10 mouse cellular contexts compared by ENCODE assay signal in genomic region chr5:139281373-139282112, GRCm38 (mm10). TPM values are rescaled to one million over a fixed set of nuclear protein-coding genes. Genes with fewer than 3 reads are reported as not detected.
DNase-seq lines count a peak whose midpoint lies in the region; ATAC-seq lines count a peak whose summit lies in the region.
"Had no signal": no experiment of that assay in that cellular context is flagged by ENCODE, and none has a peak within 500 bp of the region (broad histone marks: within the 10 kb centered on the region; RNA-seq: fewer than 3 reads in every experiment).

No protein-coding gene starts in this region.

- ATAC-seq in heart, embryonic 13.5 days (ENCODE audit: extremely low read depth, insufficient number of reproducible peaks, low FRiP score, low TSS enrichment): no peak
- 0 out of 2 replicates have a peak, but pooled peaks have one; percentile 30 for ATAC-seq in kidney, embryonic 15.5 days (replicated peaks; ENCODE audit: low FRiP score)
- 0 out of 2 replicates have a peak, but pooled peaks have one; percentile 4 for ATAC-seq in intestine, embryonic 16.5 days

- H3K4me2 ChIP-seq in heart, embryonic 13.5 days: peak overlapping the region; percentile 10; the same call in 1 of the 2 replicates
- no peak overlapping the region for H3K4me2 ChIP-seq in kidney, embryonic 15.5 days
- no peak overlapping the region for H3K4me2 ChIP-seq in intestine, embryonic 16.5 days (ENCODE audit: low read depth, low read length)
- H3K4me2 ChIP-seq: limb, embryonic 15.5 days had no signal

- peaks cover 12% of the 10 kb centered on the region for H3K27me3 ChIP-seq in heart, embryonic 13.5 days (replicated peaks)
- no peaks in the 10 kb centered on the region for H3K27me3 ChIP-seq in kidney, embryonic 15.5 days
- H3K27me3 ChIP-seq in intestine, embryonic 16.5 days (replicated peaks; ENCODE audit: control insufficient read depth, insufficient read depth, low read length): no peaks in the 10 kb centered on the region
- H3K27me3 ChIP-seq: limb, embryonic 15.5 days had no signal

- no peak for DNase-seq in heart, postnatal 14 days
- no peak for DNase-seq in kidney, postnatal 36 days
- DNase-seq in MN1 (ENCODE audit: low spot score): peak; percentile 46
- no peak for DNase-seq in gastrocnemius, adult 8-10 months (ENCODE audit: low spot score in 2 of 2)
- no peak for DNase-seq in adrenal gland, adult 2 months

- H3K4me3 ChIP-seq in heart, embryonic 13.5 days: no peak overlapping the region
- no peak overlapping the region for H3K4me3 ChIP-seq in kidney, embryonic 15.5 days (replicated peaks)
- H3K4me3 ChIP-seq in intestine, embryonic 16.5 days (ENCODE audit: low read length): no peak overlapping the region
- H3K4me3 ChIP-seq: limb, embryonic 15.5 days; myocyte had no signal

- no peaks in the 10 kb centered on the region for H3K9me3 ChIP-seq in heart, embryonic 13.5 days
- H3K9me3 ChIP-seq in kidney, embryonic 15.5 days (replicated peaks): no peaks in the 10 kb centered on the region
- H3K9me3 ChIP-seq in intestine, embryonic 16.5 days (ENCODE audit: control insufficient read depth, low read length): no peaks in the 10 kb centered on the region
- H3K9me3 ChIP-seq: limb, embryonic 15.5 days had no signal

- intact Hi-C loops in heart, postnatal 14 days (cut with DNase I): loop anchor here (2.0 to 10.0 kb wide), 2 partner anchors 73 to 383 kb away; no protein-coding TSS in a partner anchor

- 36% methylated on average over 10 of the region's 11 CpGs for WGBS in heart, embryonic 13.5 days
- 31% methylated on average over 10 of the region's 11 CpGs for WGBS in kidney, embryonic 15.5 days
- WGBS in intestine, embryonic 16.5 days: 51% methylated on average over 10 of the region's 11 CpGs

- peaks cover 39% of the 10 kb centered on the region for H3K4me1 ChIP-seq in heart, embryonic 13.5 days
- H3K4me1 ChIP-seq in kidney, embryonic 15.5 days: peaks cover 12% of the 10 kb centered on the region
- H3K4me1 ChIP-seq in intestine, embryonic 16.5 days (ENCODE audit: control insufficient read depth, insufficient read depth, low read length): peaks cover 27% of the 10 kb centered on the region

- H3K27ac ChIP-seq in heart, embryonic 13.5 days (replicated peaks): peak overlapping the region; percentile 55
- H3K27ac ChIP-seq in kidney, embryonic 15.5 days: no peak overlapping the region
- H3K27ac ChIP-seq in intestine, embryonic 16.5 days (ENCODE audit: low read length): 0 out of 2 replicates have a peak overlapping the region, but pooled peaks have one; percentile 28
- H3K27ac ChIP-seq: limb, embryonic 15.5 days had no signal

- no peaks in the 10 kb centered on the region for H3K36me3 ChIP-seq in heart, embryonic 13.5 days
- H3K36me3 ChIP-seq in kidney, embryonic 15.5 days: no peaks in the 10 kb centered on the region
- H3K36me3 ChIP-seq in intestine, embryonic 16.5 days (ENCODE audit: control insufficient read depth, insufficient read depth, low read length): peaks cover 4% of the 10 kb centered on the region; the same call in 1 of the 2 replicates
- H3K36me3 ChIP-seq: limb, embryonic 15.5 days had no signal

- H3K9ac ChIP-seq in heart, embryonic 13.5 days: no peak overlapping the region
- H3K9ac ChIP-seq in kidney, embryonic 15.5 days: no peak overlapping the region
- peak overlapping the region; percentile 33; the same call in 1 of the 2 replicates for H3K9ac ChIP-seq in intestine, embryonic 16.5 days (ENCODE audit: low read depth, low read length)
- H3K9ac ChIP-seq: limb, embryonic 15.5 days had no signal

RNA-seq across cellular contexts. Expression of gene Get4, which starts 29.4 kb away (rescaled TPM):
- 127 and 149 TPM in 2 replicates for polyA plus RNA-seq in heart, embryonic 13.5 days (2015; fragmentation: Nextera tagmentation; extraction: Ambion mirVana)
- total RNA-seq in heart, postnatal 14 days (2021): 10 to 100 TPM; 42.6 to 48.1 TPM
- polyA plus RNA-seq in kidney, embryonic 15.5 days (2015; fragmentation: Nextera tagmentation; extraction: Ambion mirVana): 142 and 157 TPM in 2 replicates
- polyA plus RNA-seq in intestine, embryonic 16.5 days (2015; fragmentation: Nextera tagmentation; extraction: Ambion mirVana): 136 and 143 TPM in 2 replicates
- total RNA-seq in gastrocnemius, adult 8-10 months (2022): 10 to 100 TPM; 32.8 to 36.4 (median 34.1) TPM
- 10 to 100 TPM; 68.8 to 91.5 TPM for total RNA-seq in adrenal gland, adult 2 months (2021)
- 219 and 241 TPM in 2 replicates for polyA plus RNA-seq in adrenal gland, adult 2 months (2012; rRNA removed)

RNA-seq across cellular contexts. Expression of gene Adap1, which starts 43.9 kb away (rescaled TPM):
- 0.70 and 1.0 TPM in 2 replicates for polyA plus RNA-seq in heart, embryonic 13.5 days (2015; fragmentation: Nextera tagmentation; extraction: Ambion mirVana)
- 1 to 10 TPM; 1.5 to 1.6 TPM for total RNA-seq in heart, postnatal 14 days (2021)
- 2.1 and 2.2 TPM in 2 replicates for polyA plus RNA-seq in kidney, embryonic 15.5 days (2015; fragmentation: Nextera tagmentation; extraction: Ambion mirVana)
- polyA plus RNA-seq in intestine, embryonic 16.5 days (2015; fragmentation: Nextera tagmentation; extraction: Ambion mirVana): 5.3 and 6.3 TPM in 2 replicates
- 1 to 10 TPM in 1 of 4 experiments, under 1 TPM in 3; 0.44 to 2.0 (median 0.64) TPM for total RNA-seq in gastrocnemius, adult 8-10 months (2022)
- total RNA-seq in adrenal gland, adult 2 months (2021): 1 to 10 TPM; 4.9 to 5.0 TPM
- polyA plus RNA-seq in adrenal gland, adult 2 months (2012; rRNA removed): 8.6 and 10.5 TPM in 2 replicates
